Mouse (Mus musculus): ENCODE results near the gene H13.

DNA sequence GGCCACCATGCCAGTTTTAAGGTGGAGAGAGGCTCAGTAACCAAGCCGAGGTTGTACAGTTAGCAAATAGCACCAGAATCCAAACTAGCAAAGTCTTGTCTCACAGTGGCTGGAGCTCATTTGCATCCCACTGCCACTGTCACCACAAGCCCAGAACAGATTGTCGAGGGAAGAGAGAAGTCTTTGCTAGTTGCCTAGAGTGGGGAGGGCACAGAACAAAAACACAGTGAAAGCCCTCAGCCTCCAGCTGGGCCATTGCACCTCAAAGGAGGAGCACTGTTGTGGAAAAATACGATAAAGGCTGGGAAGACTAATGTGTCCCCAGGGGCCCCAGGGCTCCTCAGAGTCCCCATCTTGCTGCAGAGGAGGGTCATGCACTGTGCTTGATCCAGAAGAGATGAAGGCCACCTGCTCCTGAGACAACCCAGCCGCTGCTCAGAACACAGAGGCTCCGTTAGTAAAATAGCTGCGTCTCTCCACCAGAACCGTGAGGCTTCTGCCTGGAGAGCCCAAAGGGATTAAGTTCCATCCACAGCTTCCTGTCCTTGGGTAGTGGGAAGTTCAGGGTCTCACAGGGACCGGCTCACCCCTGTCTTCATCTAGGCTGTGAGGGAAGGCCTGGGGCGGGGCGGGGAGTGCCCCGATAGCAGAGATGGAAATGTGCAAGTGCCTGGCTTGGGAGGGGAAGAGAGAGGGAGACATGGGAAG lies 29.7 kb upstream of the H13 start:
- TF ChIP-seq POLR2A (IDR thresholded peaks at IDR 0.05; ENCODE audit: insufficient read depth, low read length) (no peak), CTCF (IDR thresholded peaks at IDR 0.05; ENCODE audit: low read depth, low read length) (no peak), EP300 (IDR thresholded peaks at IDR 0.05; ENCODE audit: insufficient read depth, low read depth, low read length) (no peak)

Data from ES-Bruce4 (cell line).